Mouse (Mus musculus) embryonic stem cell, embryonic (primary cell): ENCODE measurements around the gene Ehbp1l1.

Experiments used
- CTCF ChIA-PET, 4 experiments: fragments of 300-600 bp in 2 of 4; fragments of 350-600 bp in 2 of 4; sonication (Branson Sonifier 250); formaldehyde crosslinking; loops; one replicate each; lab custom pipeline; 2022; ENCODE audit warnings: inconsistent platforms in 2 of 4; lab: Charles Lee
- POLR2A ChIA-PET, 4 experiments: fragments of 300-600 bp in 2 of 4; fragments of 350-600 bp in 2 of 4; sonication (Branson Sonifier 250); formaldehyde crosslinking; loops; one replicate each; lab custom pipeline; 2022; ENCODE audit warnings: antibody characterized with exemption in 4 of 4, inconsistent platforms in 1 of 4; lab: Charles Lee

Ehbp1l1 gene

DNA sequence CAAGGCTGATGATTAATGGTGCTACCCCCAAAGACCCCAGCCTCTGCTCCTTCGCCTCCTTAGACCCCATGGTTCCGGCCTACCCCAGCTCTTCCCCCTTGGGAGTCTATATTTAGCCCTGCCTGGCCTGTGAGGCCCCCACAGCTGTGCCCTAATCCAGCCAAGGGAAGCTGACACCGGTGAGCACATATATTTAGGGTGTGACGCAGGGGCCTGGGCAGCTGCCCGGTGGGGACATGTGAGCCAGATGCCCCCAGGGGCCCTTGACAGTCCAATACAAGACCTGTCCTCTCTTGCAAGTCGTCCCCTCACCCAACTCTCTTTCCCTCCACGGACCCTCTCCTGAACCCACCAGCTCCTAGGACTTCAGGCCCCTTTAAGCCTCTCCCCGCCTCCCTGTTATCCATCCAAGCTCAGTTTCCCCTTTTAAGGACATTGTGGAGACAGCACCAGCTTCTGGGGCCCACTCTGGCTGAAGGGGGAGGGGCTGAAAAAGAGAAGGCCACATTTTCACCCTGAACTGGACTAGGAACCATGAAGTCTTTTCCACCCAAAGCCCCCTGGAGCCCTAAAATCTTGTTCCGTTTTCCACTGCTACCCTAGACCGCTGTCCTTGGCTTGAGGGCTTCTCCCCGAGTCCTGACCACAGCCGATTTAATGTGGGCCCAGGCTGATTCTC, 949 bp downstream of the Ehbp1l1 start:
- ChIA-PET CTCF (interaction anchor here (1.1 to 8.3 kb wide), 9 partner anchors 9 to 402 kb away, joined by 3 to 78 read pairs (median 5); partner anchors contain the start of genes Ap5b1 (in 1 of the 4) and Snx15 (in 1 of the 4)), POLR2A (interaction anchor here (0.7 to 5.0 kb wide), 25 partner anchors 9 to 268 kb away, joined by 3 to 23 read pairs (median 4); partner anchors contain the start of genes Ccdc85b (in 1 of the 4), Map3k11 (in 1 of the 4), Mus81 (in 1 of the 4) and Pcnx3 (in 1 of the 4))

DNA sequence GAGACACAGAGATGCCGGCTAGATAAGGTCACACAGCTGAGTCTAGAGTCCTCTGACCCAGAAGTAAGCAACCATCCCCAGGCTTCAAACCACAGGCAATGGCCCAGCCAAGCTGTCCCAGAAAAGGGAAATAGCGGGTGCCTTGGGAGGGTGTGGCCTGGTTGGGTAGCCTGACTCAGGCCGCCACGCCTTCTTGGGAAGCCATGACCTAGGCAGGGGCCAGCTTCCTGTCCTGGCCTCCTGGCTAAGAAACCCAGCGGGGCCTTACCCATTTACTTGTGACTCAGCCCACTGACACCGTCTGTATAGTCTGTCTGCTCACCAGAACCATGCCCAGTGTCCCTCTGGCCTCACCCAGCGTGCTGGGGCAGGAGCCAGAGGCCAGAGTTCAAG, 1.6 kb downstream of the Ehbp1l1 start:
- ChIA-PET POLR2A (interaction anchor here in 3 of 4 experiments (0.5 to 5.0 kb wide), 14 partner anchors 9 to 361 kb away, joined by 3 to 23 read pairs (median 4); partner anchors contain the start of genes Ccdc85b (in 1 of the 3) and Mus81 (in 1 of the 3)), CTCF (interaction anchor here (0.8 to 8.3 kb wide), 6 partner anchors 9 to 403 kb away, joined by 3 to 78 read pairs (median 4); partner anchors contain the start of gene Snx15 (in 1 of the 4))

GRCm38 (mm10) chr19:5723934-5724548, 2.1 kb downstream of the Ehbp1l1 start:
- ChIA-PET POLR2A (interaction anchor here in 3 of 4 experiments (0.5 to 3.8 kb wide), 10 partner anchors 8 to 362 kb away, joined by 3 to 19 read pairs (median 4); partner anchors contain the start of gene Mus81 (in 1 of the 3)), CTCF (interaction anchor here (0.6 to 8.3 kb wide), 7 partner anchors 8 to 404 kb away, joined by 3 to 78 read pairs (median 4); partner anchors contain the start of gene Snx15 (in 1 of the 4))

- POLR2A ChIA-PET: interaction anchor here (0.6 to 0.8 kb wide), 5 partner anchors 18 to 166 kb away, joined by 3 to 6 read pairs (median 3); partner anchors contain the start of gene Ltbp3 (in 1 of the 4)
- CTCF ChIA-PET: interaction anchor here in 1 of 4 experiments (0.7 to 8.3 kb wide), 2 partner anchors 11 to 1219 kb away, joined by 4 to 78 read pairs; partner anchors contain the start of gene Gpr137
Measured at GRCm38 (mm10) chr19:5722848-5723425, 3.2 kb downstream of the Ehbp1l1 start.

GRCm38 (mm10) chr19:5721233-5721632, 4.9 kb downstream of the Ehbp1l1 start:
- CTCF ChIA-PET: interaction anchor here in 2 of 4 experiments (0.6 to 1.9 kb wide), 2 partner anchors 11 to 458 kb away, joined by 4 to 8 read pairs; no protein-coding TSS in a partner anchor
- POLR2A ChIA-PET: interaction anchor here in 1 of 4 experiments (1.1 kb wide), 1 partner anchor 8 kb away, joined by 3 read pairs; the partner anchor contains the start of gene Fam89b

GRCm38 (mm10) chr19:5716955-5717354, 9.2 kb downstream of the Ehbp1l1 start:
- CTCF ChIA-PET: interaction anchor here (0.6 to 3.0 kb wide), 10 partner anchors 9 to 218 kb away, joined by 3 to 29 read pairs (median 5); partner anchors contain the start of genes Ap5b1 (in 2 of the 4), Fam89b (in 2 of the 4) and Ehbp1l1 (in 1 of the 4)

DNA sequence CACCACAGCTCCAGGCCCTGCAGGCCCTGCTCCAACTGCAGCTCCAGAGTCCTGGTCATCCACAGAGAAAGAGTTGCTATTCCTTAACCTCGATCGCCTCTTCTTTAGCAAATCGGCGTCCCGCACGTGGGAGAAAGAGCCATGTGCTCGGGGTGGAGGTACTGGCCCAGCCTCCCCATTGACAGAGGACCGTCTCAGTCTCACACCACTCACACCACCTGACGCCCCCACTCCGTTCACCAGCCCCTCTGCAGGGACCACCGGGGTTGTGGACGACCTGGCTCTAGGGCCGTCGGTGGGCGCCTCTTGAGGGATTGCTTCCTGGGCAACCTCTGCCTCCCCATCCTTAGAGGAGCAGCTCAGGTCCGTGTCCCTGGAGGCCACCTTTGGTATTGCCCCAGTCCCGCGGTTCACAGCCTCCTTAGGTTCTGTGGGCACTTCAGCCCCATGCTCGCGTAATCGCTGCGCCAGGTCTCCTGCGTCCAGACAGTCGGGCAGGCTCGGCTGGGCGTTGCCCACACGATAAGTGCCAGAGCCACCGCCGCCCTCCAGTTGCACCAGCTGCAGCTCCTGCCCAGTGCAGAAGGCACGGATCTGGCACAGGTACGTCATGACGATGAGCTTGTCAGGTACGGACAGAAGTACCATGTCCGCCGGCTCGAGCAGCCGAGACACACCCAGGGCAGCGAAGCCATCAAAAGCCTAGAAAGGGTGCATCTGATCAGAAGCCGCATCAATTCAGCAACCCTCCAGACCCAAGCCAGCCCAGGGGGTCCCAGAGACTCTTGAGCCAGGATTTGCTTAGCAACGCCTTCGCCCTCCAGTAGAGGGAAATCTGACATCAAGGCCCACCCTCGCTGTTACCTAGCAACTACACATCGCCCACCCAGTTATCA, 10.1 kb downstream of the Ehbp1l1 start:
- ChIA-PET CTCF (interaction anchor here (0.6 to 3.0 kb wide), 29 partner anchors 8 to 208 kb away, joined by 3 to 29 read pairs (median 4); partner anchors contain the start of genes Ap5b1 (in 2 of the 4), Ehbp1l1 (in 2 of the 4), Fam89b (in 2 of the 4) and Cdc42ep2 (in 1 of the 4)), POLR2A (interaction anchor here (0.6 to 3.0 kb wide), 42 partner anchors 9 to 303 kb away, joined by 3 to 22 read pairs (median 3); partner anchors contain the start of genes Ehbp1l1 (in 3 of the 4), Pcnx3 (in 2 of the 4), Fam89b (in 1 of the 4) and Map3k11 (in 1 of the 4))

More at GRCm38 (mm10) chr19:5716955-5717354, 9.2 kb downstream of the Ehbp1l1 start:
- POLR2A ChIA-PET: interaction anchor here in 3 of 4 experiments (0.8 to 3.0 kb wide), 11 partner anchors 8 to 229 kb away, joined by 3 to 22 read pairs (median 6); partner anchors contain the start of genes Ehbp1l1 (in 2 of the 3), Fam89b (in 1 of the 3), Map3k11 (in 1 of the 3) and Mus81 (in 1 of the 3)

DNA sequence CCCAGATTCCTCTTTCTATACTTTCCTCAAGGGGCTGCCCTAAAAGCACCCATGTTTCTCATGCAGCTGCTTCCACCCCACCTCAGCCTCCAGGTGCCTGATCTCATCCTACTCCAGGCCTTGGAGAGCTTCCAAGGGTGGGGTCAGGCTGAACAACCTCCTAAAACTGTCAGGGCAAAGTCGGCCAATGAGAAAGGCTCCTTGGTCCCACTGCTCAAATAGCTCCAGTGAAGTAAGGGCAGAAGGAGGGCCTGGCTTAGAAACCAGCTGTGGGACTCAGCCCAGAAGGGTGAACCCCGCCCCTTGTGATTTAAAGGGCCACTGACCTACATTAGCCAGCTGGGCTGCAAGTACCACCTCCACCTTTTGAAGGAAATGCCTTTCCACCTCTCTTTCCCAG, 12.4 kb downstream of the Ehbp1l1 start:
- ChIA-PET CTCF (interaction anchor here (0.5 to 4.8 kb wide), 14 partner anchors 12 to 564 kb away, joined by 3 to 78 read pairs (median 5); partner anchors contain the start of genes Efemp2 (in 1 of the 4), Ehbp1l1 (in 1 of the 4), Fam89b (in 1 of the 4) and Scyl1 (in 1 of the 4)), POLR2A (interaction anchor here (0.5 to 2.6 kb wide), 21 partner anchors 9 to 405 kb away, joined by 3 to 19 read pairs (median 3); partner anchors contain the start of genes Ehbp1l1 (in 2 of the 4), Ap5b1 (in 1 of the 4), Map3k11 (in 1 of the 4) and Pcnx3 (in 1 of the 4))

GRCm38 (mm10) chr19:5713255-5713654, 12.9 kb downstream of the Ehbp1l1 start:
- CTCF ChIA-PET: interaction anchor here (0.6 to 4.8 kb wide), 8 partner anchors 13 to 564 kb away, joined by 3 to 78 read pairs (median 6); partner anchors contain the start of genes Ehbp1l1 (in 1 of the 4), Fam89b (in 1 of the 4) and Scyl1 (in 1 of the 4)
- POLR2A ChIA-PET: interaction anchor here (0.5 to 2.6 kb wide), 21 partner anchors 8 to 405 kb away, joined by 3 to 19 read pairs (median 4); partner anchors contain the start of genes Ehbp1l1 (in 2 of the 4), Ap5b1 (in 1 of the 4), Map3k11 (in 1 of the 4) and Pcnx3 (in 1 of the 4)

- ChIA-PET CTCF (interaction anchor here (0.6 to 4.8 kb wide), 16 partner anchors 14 to 192 kb away, joined by 3 to 78 read pairs (median 5); partner anchors contain the start of genes Ehbp1l1 (in 1 of the 4) and Fam89b (in 1 of the 4)), POLR2A (interaction anchor here in 2 of 4 experiments (1.2 to 2.7 kb wide), 6 partner anchors 13 to 75 kb away, joined by 3 to 19 read pairs (median 6); partner anchors contain the start of gene Ehbp1l1 (in 2 of the 2))
Measured at GRCm38 (mm10) chr19:5711907-5712460, 14.1 kb downstream of the Ehbp1l1 start.

DNA sequence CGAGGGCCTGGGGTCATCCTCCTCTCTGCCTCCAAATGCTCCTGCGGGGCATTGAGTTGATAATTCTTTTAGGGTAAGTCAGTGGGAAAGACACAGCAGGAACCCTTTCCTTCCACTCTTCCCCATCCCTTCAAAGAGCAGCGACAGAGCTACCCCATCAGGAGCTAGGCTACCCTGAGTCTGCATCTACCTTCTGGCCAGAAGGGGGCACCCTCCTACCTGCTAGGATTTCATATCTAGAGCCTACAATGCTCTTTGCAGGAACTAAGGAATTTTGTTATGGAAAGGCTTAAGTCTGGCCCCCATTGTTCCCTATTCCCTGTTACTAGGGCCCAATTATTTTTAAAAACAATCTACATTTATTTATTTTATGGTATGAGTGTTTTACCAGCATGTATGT, 14.9 kb downstream of the Ehbp1l1 start:
- ChIA-PET POLR2A (interaction anchor here in 3 of 4 experiments (0.6 to 2.7 kb wide), 26 partner anchors 9 to 221 kb away, joined by 3 to 17 read pairs (median 4); partner anchors contain the start of genes Ehbp1l1 (in 2 of the 3), Cfl1 (in 1 of the 3), Fam89b (in 1 of the 3) and Kat5 (in 1 of the 3)), CTCF (interaction anchor here (0.5 to 4.8 kb wide), 59 partner anchors 8 to 375 kb away, joined by 3 to 78 read pairs (median 4); partner anchors contain the start of genes Ehbp1l1 (in 2 of the 4), Fam89b (in 2 of the 4), Sipa1 (in 2 of the 4) and Kat5 (in 1 of the 4))

DNA sequence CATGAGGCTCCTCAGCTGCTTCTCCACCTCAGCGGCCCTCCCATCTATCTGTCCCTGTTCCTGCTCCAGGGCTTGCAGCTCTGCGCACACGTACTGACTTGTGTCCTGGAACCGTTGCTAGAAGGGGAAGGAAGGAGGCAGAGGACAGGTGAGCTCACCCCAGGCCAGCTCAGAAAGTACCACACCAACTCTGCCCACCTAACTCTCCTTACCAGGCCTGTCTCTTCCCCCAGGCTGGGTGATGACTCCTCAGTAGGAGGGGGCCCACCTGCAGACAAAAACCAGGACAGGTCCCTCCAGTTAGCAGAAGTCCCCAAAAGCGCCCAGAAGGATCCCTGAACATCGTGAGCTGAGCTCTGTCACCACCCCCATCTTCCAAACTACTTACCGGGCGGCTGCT, 15.5 kb downstream of the Ehbp1l1 start:
- ChIA-PET CTCF (interaction anchor here (0.5 to 4.8 kb wide), 53 partner anchors 9 to 375 kb away, joined by 3 to 78 read pairs (median 4); partner anchors contain the start of genes Ehbp1l1 (in 2 of the 4), Fam89b (in 2 of the 4), Sipa1 (in 2 of the 4) and Kat5 (in 1 of the 4)), POLR2A (interaction anchor here (0.6 to 2.7 kb wide), 29 partner anchors 8 to 221 kb away, joined by 3 to 17 read pairs (median 4); partner anchors contain the start of genes Ehbp1l1 (in 2 of the 4), Map3k11 (in 2 of the 4), Pcnx3 (in 2 of the 4) and Cfl1 (in 1 of the 4))

- POLR2A ChIA-PET: interaction anchor here (0.7 to 2.7 kb wide), 21 partner anchors 8 to 222 kb away, joined by 3 to 17 read pairs (median 3); partner anchors contain the start of genes Ehbp1l1 (in 2 of the 4), Fam89b (in 1 of the 4), Kat5 (in 1 of the 4) and Map3k11 (in 1 of the 4)
- CTCF ChIA-PET: interaction anchor here (0.6 to 4.8 kb wide), 22 partner anchors 10 to 253 kb away, joined by 3 to 78 read pairs (median 5); partner anchors contain the start of genes Ehbp1l1 (in 2 of the 4), Fam89b (in 1 of the 4), Map3k11 (in 1 of the 4) and Pcnx3 (in 1 of the 4)
Measured at GRCm38 (mm10) chr19:5710068-5710467, 16.0 kb downstream of the Ehbp1l1 start.
